In genomic region chr4:119173851-119174453, GRCm38 (mm10) we compare ENCODE assay signal across 8 mouse cellular contexts. TPM values are rescaled to one million over a fixed set of nuclear protein-coding genes. Genes with fewer than 3 reads are reported as not detected.
A peak's percentile ranks its signal among the peaks of the same experiment; 100 is the strongest.
DNase-seq lines count a peak whose midpoint lies in the region; ATAC-seq lines count a peak whose summit lies in the region.

Zfp691 (minus strand) TSS chr4:119174195.

- peak; percentile 100 for ATAC-seq in inflammation-experienced regulatory T-cells, adult 6 months
- peak; percentile 97 for ATAC-seq in megakaryocyte-erythroid progenitor cell, adult 5-6 weeks (replicated peaks; ENCODE audit: low FRiP score, low TSS enrichment, poor library complexity, severe bottlenecking)

- DNase-seq in adrenal gland, adult (ENCODE audit: inconsistent age in 2 of 2, low spot score in 1 of 2), result peak; percentile 95 to 98
- peak; percentile 99 for DNase-seq in embryo, embryonic 10.5 days (ENCODE audit: low spot score)
- DNase-seq in gastrocnemius, postnatal 14 days, result peak; percentile 93
- DNase-seq in left cerebral cortex, postnatal 10 days (ENCODE audit: extremely low spot score in 1 of 2, low spot score in 2 of 2), result peak; percentile 96 to 98
- peak; percentile 94 for DNase-seq in right cerebral cortex, postnatal 25 days
- peak; percentile 90 to 91 for DNase-seq in urinary bladder, postnatal 4 days (ENCODE audit: low spot score in 2 of 2)

- intact Hi-C loops in gastrocnemius, postnatal 14 days (cut with DNase I; ENCODE audit: low total_unique reads), result no loop called here
- intact Hi-C loops in left cerebral cortex, postnatal 10 days (cut with DNase I), result no loop called here

RNA-seq across cellular contexts. Expression of gene Zfp691, which starts in this region (rescaled TPM):
- 10 to 100 TPM in 1 of 2 experiments, 1 to 10 TPM in 1; 9.3 to 13.5 TPM for total RNA-seq in gastrocnemius, postnatal 14 days (2021)
- polyA plus RNA-seq in inflammation-experienced regulatory T-cells, adult 6 months (2017; shearing (Covaris generic)), result 1 to 10 TPM; 4.2 to 5.4 (median 4.4) TPM
- 1 to 10 TPM; 5.5 to 5.8 TPM for total RNA-seq in left cerebral cortex, postnatal 10 days (2021)
- 44.4 and 47.3 TPM in 2 replicates for total RNA-seq in megakaryocyte-erythroid progenitor cell, adult 5-6 weeks (2014; fragmentation: Nextera tagmentation)
- total RNA-seq in megakaryocyte-erythroid progenitor cell, adult 5-6 weeks (2017), result 6.5 and 8.1 TPM in 2 replicates

Comparison
In these comparisons a context has a peak if more than half of its experiments do, and no peak if none do; other contexts are left out.
1. Peak in every context shown above with its lines: DNase-seq and ATAC-seq.